Mouse (Mus musculus): ENCODE data around the gene Tmem161a.
A peak's percentile ranks its signal among the peaks of the same experiment; 100 is the strongest.

Tmem161a gene

DNA sequence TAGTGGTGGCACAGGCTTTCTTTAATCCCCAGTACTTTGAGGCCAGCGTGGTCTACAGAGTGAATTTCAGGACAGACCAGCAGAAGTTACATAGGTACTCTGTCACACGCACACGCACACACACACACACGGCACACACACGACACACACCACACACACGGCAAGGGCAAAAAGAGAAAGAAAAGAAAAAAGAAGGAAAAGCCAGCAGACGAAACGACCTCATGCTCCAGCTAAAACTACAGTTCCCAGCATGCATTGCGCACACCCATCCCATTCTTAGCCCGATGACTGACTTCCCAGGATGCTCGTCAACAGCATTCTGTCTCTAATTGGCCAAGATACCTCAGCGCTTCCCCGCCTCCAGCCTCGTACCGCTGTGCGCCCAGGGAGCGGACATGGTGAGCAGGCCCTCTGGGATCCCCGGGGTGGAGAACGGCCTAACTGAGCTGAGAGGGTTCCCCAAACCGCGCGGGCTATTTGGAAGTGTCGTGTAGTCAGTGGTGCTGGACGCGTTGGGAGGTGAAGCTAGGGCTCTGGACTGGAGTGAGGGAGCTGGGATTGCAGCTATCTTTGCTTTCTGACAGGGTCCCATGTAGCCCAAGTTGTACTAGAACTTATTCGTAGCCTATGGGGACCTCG is at the start of gene Tmem161a:
Tmem161a (plus strand) TSS at position 314 of the 639 bp plus-strand sequence.
- peak; percentile 94 for DNase-seq (ENCODE audit: low read depth, low spot score)

DNA sequence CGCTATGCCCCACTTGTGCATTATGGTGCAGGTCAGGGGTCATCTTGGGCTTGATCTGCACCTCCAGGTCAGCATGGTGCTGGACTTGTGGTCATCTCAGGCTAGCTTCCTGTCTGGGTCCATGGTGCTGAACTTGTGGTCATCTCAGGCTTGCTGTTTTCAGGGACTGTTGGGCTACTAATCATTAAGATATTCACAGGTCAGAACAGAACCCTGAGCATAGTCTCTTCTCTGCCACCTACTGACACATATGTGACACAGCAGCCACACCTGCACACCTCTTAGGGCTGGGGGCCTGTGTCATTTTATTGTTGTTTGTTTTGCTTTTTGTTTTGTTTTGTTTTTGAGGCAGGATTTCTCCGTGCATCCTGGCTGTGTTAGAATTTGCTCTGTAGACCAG is 49.3 kb upstream of the Tmem161a start:
- DNase-seq (ENCODE audit: low read depth, low spot score): peak; percentile 54

- no peak for DNase-seq (ENCODE audit: low read depth, low spot score)
These were observed 47.2 kb upstream of the Tmem161a start for GRCm38 (mm10) chr8:70124992-70125391.

- no peak for DNase-seq (ENCODE audit: low read depth, low spot score)
These were observed 43.7 kb upstream of the Tmem161a start for GRCm38 (mm10) chr8:70128435-70128834.

- no peak for DNase-seq (ENCODE audit: low read depth, low spot score)
These were observed 42.7 kb upstream of the Tmem161a start for GRCm38 (mm10) chr8:70129309-70129952.

DNA sequence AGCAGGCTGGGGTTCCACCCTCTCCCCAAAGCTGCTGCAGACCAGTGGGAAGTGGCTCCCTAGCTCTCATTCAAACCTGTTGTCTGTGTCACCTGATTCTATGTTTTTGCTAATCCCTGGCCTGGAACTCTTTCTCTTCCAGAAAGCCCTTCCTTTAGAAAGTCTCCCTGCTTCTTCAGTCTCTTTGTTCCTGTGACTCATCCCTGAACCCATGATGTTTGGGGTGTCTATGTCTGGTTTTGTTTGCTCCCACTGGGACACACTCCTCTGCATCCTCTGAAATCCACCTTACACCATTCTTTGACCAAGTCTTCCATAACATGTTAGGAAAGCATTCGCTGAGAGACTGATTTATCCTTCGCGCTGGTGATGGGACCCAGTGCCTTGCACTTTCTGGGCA is 42.1 kb upstream of the Tmem161a start:
- DNase-seq (ENCODE audit: low read depth, low spot score): no peak

- peak; percentile 95 for DNase-seq (ENCODE audit: low read depth, low spot score)
These were observed 40.8 kb upstream of the Tmem161a start, which contains the start of gene Nr2c2ap for GRCm38 (mm10) chr8:70131166-70131883. Gene Nr2c2ap (plus strand): TSS chr8:70131333.

- no peak for DNase-seq (ENCODE audit: low read depth, low spot score)
These were observed 38.1 kb upstream of the Tmem161a start for GRCm38 (mm10) chr8:70134086-70134485.

DNA sequence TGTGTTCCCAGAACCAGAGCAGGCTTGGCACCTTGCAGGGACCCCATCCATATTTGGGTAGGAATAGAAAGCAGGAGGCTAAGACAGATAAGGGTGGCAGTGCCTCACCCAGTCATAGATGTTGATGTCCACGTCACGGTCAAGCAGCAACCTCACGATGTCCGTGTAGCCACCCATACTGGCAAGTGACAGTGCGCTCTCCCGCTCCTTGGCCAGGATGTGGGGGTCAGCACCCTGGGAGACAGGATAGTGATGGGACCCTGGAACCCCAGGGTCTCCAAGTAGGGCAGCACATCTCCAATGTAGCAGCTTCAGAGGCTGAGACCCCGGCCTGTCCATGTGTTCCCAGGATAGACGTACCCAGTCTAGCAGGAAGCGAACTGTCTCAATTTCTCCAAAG is 37.2 kb upstream of the Tmem161a start:
- DNase-seq (ENCODE audit: low read depth, low spot score): no peak

GRCm38 (mm10) chr8:70136591-70136990 is 35.6 kb upstream of the Tmem161a start:
- no peak for DNase-seq (ENCODE audit: low read depth, low spot score)

DNA sequence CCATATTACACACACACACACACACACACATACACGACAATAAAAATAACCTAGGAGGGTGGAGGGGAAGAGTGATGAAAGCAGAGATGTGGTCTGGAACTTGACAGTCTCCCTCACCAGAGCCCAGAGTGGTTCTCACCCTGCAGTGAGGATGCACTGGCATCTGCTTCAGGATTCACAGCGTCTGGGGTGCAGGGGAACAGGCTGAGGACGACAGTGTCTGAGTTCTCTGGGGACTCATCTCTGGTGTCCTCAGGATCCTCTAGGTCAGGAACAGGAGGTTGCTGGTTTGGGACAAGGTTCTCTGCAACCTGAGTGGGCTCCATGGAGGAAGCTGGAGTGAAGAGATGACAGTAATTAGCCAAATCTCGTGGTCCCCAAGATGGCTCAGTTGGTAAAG is 34.3 kb upstream of the Tmem161a start:
- DNase-seq (ENCODE audit: low read depth, low spot score): no peak

- peak; percentile 100 for DNase-seq (ENCODE audit: low read depth, low spot score)
These were observed 32.9 kb upstream of the Tmem161a start, which contains the start of the genes Rfxank, Borcs8 and Mef2b for GRCm38 (mm10) chr8:70139026-70139857. Gene Rfxank (minus strand): TSS chr8:70139154. Gene Borcs8 (plus strand): TSS chr8:70139499. Gene Mef2b (plus strand): TSS chr8:70139711.

DNA sequence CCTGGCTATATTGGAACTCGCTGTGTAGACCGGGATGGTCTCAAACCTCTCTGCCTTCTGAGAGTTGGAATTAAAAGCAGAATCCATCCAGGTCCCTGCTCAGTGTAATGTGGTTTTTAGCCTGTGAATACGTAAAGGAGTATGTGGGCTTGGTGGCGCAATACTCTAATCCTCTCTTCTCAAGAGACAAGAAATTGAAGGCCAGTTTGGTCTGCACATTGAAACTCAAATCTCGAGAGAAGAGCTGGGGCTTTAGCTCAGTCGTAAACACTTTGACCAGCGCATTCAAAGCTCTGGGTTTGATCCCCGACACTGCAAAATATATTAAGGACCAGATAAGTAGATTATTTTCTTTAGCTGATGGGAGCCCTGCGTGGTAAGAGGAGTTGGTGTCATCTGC is 32.2 kb upstream of the Tmem161a start:
- DNase-seq (ENCODE audit: low read depth, low spot score): no peak

DNA sequence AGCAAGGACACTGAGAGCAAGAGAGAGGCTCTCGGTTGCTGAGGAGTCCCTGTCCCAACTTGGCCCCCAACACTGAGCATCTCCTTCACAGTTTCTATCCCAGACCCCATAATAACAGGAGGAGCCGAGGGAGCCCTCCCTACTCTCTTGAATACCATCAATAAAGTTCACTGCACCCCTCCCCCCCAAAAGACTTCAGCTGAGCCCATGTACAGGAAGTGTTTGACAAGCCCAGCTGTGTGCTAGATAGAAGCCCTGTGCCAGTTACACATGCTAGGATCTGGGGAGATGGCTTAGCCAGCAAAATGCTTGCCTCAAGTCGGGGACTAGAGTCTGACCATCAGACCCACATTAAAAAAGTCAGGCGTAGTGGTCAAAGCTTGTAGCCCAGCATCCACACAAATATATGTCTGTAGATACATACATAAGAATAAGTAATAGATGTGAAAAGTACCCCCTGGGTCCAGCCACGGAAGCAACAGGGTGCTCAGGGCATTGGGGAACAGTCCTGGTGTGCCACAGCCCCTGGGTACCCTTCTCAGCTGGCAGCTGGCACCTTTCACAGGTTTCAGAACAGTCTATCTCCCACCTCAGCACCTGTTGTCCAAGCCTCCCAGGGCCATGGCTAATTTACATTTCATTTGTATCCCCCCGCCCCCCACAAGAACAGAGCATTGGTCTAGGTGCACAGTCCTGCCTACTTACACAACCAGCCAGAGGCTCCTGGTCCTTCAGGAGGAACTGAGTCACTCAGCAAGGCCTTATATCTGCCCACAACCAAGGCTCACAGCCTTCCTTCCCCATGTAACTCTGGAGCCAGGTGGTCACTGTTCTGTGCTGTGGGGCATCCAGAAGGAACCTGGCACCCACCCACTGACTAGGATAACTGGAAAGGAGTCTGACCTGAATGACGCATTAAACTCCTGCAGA is 24.2 kb upstream of the Tmem161a start:
- DNase-seq (ENCODE audit: low read depth, low spot score): no peak

DNA sequence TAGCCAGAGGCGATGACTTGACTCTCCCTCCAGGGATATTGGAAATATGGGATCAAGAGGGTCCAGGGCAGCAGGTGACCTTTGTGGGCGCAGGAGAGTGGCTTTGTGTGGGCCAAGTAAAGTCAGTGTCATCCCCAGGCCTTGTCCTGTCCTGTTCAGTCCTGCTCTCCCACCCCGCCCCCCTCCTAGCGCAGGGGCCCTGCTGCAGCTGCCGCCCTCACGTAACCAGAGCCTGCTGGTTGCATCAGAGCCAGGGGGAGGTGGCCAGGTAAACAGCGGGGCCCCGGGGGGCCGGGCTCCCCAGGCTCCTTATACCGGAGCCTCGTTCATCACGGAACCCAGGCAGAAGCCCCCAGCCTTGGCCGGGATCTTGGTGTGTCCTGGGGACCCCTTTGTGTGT is 22.0 kb upstream of the Tmem161a start:
- DNase-seq (ENCODE audit: low read depth, low spot score): no peak

DNA sequence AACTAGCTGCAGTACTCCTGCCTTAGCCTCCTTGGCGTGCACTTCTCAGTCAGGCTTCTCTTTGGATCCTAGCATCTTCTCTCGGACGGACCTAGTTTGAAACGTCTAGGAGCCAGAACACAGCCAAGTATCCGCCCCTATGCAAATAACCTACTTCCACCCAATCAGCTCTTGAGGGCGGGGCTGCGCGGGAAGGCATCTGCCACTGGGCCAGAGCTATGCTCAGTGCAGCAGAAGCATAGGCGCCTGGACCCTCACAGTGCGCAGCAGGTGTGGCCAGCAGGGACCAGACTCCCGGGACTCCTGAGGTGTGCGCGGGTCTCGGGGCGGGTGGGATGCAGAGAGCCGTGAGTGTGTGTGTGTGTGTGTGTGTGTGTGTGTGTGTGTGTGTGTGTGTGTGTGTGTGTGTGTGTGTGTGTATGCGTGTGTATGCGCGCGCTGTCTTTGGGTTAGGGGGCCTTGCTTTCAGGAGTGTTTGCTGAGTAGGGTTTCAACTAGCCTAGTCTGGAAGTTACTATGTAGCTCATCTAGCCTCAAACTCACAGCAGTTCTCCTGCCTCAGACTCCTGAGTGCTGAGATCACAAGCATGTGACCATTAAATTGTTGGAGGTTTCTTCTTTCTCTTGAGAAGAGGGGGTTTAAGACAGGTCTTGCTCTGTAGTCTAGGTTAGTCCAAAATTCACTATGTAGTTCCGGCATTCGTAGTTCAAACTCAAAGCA is 19.5 kb upstream of the Tmem161a start:
- DNase-seq (ENCODE audit: low read depth, low spot score): peak; percentile 79

- no peak for DNase-seq (ENCODE audit: low read depth, low spot score)
These were observed 14.8 kb upstream of the Tmem161a start for GRCm38 (mm10) chr8:70157240-70157800.

- peak; percentile 91 for DNase-seq (ENCODE audit: low read depth, low spot score)
These were observed 13.9 kb upstream of the Tmem161a start for GRCm38 (mm10) chr8:70158069-70158853.

DNA sequence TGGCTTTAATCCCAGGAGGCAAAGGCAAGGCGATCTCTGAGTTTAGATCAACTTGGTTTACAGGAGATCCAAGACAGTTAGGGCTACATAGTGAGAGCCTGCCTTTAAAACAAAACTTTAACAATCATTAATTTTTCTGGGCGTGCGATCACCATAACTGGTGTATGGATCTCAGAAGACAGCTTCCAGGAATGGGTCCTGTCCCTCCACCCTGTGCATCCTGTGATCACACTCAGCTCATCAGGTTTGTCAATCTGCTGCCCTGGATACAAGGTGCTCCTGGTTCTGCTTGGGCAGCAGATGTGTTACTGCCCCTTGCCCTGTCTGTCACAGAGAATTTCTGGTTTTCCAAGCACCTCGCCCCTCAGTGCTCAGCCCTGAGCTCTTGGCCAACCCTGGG is 12.9 kb upstream of the Tmem161a start:
- no peak for DNase-seq (ENCODE audit: low read depth, low spot score)
